Mouse (Mus musculus): ENCODE results near the gene Hist1h2ad. TPM values are rescaled to one million over a fixed set of nuclear protein-coding genes. Genes with fewer than 3 reads are reported as not detected.
A peak's percentile ranks its signal among the peaks of the same experiment; 100 is the strongest.

Gene Hist1h2ad
- total and polyA plus RNA-seq, 3 experiments, result 13.2 to 744 TPM; not detected in 1

DNA sequence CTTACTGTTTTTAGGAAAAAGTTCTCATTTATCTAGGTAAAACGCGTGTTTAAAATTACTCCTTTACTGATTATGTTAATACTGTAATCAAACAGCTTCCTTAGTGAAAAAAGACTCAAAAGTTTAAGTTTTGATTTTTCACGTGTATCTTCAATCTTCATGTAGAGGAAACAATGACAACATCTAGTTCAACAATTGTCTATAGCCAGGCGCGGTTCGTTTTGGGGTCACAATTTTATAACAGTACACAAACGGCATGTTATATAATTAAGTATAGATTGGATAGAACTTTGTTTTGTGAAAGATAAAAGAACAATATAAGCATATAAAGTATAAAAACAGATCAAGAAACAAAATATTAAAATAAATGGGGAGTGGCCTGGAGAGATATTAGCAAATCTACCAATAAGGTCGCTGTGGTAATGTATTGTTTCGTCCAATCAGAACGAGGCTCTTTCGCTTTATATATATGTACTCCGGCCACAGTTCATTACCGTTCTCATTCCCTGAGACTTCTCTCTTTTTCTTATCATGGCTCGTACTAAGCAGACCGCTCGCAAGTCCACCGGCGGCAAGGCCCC is 1.2 kb downstream of the Hist1h2ad start, which contains the start of gene Hist1h3d:
Gene Hist1h3d (plus strand): TSS at position 493 of the 581 bp plus-strand sequence.
- Histone ChIP-seq H3K36me3 (replicated peaks in 1 of 2; ENCODE audit: control insufficient read depth in 1 of 2, insufficient read depth in 1 of 2, low read length in 1 of 2) (no peaks in the 10 kb centered on the region), H3K79me2 (replicated peaks; ENCODE audit: control insufficient read depth, extremely low read depth, insufficient read depth, poor library complexity, severe bottlenecking) (no peaks in the 10 kb centered on the region), H3K4me2 (ENCODE audit: insufficient read depth, low read depth, poor library complexity, severe bottlenecking) (peak within 1 kb of the TSS; percentile 58), H3K9ac (ENCODE audit: insufficient read depth, low read depth) (peak within 1 kb of the TSS; percentile 88), H3K4me1 (ENCODE audit: control insufficient read depth in 1 of 2, insufficient read depth in 2 of 2) (peaks cover 0 to 15% of the 10 kb centered on the region in 2 experiments; a peak in 2 of 4 replicates), H3K9me3 (replicated peaks; ENCODE audit: low read length) (no peaks in the 10 kb centered on the region), H3K27ac (ENCODE audit: insufficient read depth, low read depth) (peak within 1 kb of the TSS; percentile 87), H3K4me3 (replicated peaks in 1 of 3; ENCODE audit: low read depth in 2 of 3, low read length in 2 of 3, poor library complexity in 1 of 3) (peak within 1 kb of the TSS; percentile 19 to 69 (median 46)), H3K27me3 (replicated peaks) (no peaks in the 10 kb centered on the region)
- peak; percentile 92 for DNase-seq (ENCODE audit: extremely low read depth)
- peak; percentile 95 for TF ChIP-seq NELFE (IDR thresholded peaks at IDR 0.05; ENCODE audit: low read depth, low read length)
- TF ChIP-seq ZNF384 (IDR thresholded peaks at IDR 0.05; ENCODE audit: low read depth, low read length), result 0 out of 2 replicates have a peak, but pooled peaks have one; percentile 24
- no peak for TF ChIP-seq NRF1 (IDR thresholded peaks at IDR 0.05; ENCODE audit: low read depth, low read length)
- peak; percentile 62; the same call in 1 of the 2 replicates for TF ChIP-seq JUND (conservative IDR thresholded peaks at IDR 0.05; ENCODE audit: low read depth, low read length)
- peak; percentile 26; the same call in 1 of the 2 replicates for TF ChIP-seq BHLHE40 (IDR thresholded peaks at IDR 0.05; ENCODE audit: low read depth, low read length)
- TF ChIP-seq IRF4 (IDR thresholded peaks at IDR 0.05; ENCODE audit: low read depth, low read length), result no peak
- no peak for TF ChIP-seq KAT2A (IDR thresholded peaks at IDR 0.05; ENCODE audit: insufficient replicate concordance, low read length)
- no peak; the same call in 1 of the 2 replicates for TF ChIP-seq RCOR1 (conservative IDR thresholded peaks at IDR 0.05; ENCODE audit: low read depth, low read length)
- TF ChIP-seq MEF2A (IDR thresholded peaks at IDR 0.05; ENCODE audit: borderline replicate concordance, low read depth, low read length), result no peak
- peak; percentile 99 for TF ChIP-seq TBP (conservative IDR thresholded peaks at IDR 0.05; ENCODE audit: low read depth, low read length)
- no peak for TF ChIP-seq MAZ (IDR thresholded peaks at IDR 0.05; ENCODE audit: low read depth, low read length)
- TF ChIP-seq MYC (IDR thresholded peaks at IDR 0.05; ENCODE audit: low read depth, low read length), result peak; percentile 79; the same call in 1 of the 2 replicates
- no peak for TF ChIP-seq ZKSCAN1 (IDR thresholded peaks at IDR 0.05; ENCODE audit: borderline replicate concordance, low read depth, low read length)
- no peak for TF ChIP-seq ELF1 (IDR thresholded peaks at IDR 0.05; ENCODE audit: low read depth, low read length)
- no peak for TF ChIP-seq MAX (IDR thresholded peaks at IDR 0.05; ENCODE audit: low read length)
- TF ChIP-seq E2F4 (IDR thresholded peaks at IDR 0.05; ENCODE audit: insufficient replicate concordance, low read depth, low read length), result no peak
- TF ChIP-seq CTCF (conservative IDR thresholded peaks at IDR 0.05 in 1 of 2, IDR thresholded peaks at IDR 0.05 in 1 of 2; ENCODE audit: low read depth in 2 of 2, low read length in 2 of 2), result no peak
- no peak for TF ChIP-seq USF1 (IDR thresholded peaks at IDR 0.05; ENCODE audit: low read depth, low read length)
- peak; percentile 15; the same call in 1 of the 2 replicates for TF ChIP-seq JUN (IDR thresholded peaks at IDR 0.05; ENCODE audit: insufficient read depth, low read depth, low read length)
- no peak for TF ChIP-seq ETS1 (conservative IDR thresholded peaks at IDR 0.05; ENCODE audit: low read depth, low read length)
- no peak for TF ChIP-seq RAD21 (IDR thresholded peaks at IDR 0.05; ENCODE audit: low read depth, low read length)
- no peak; the same call in none of the 2 replicates for TF ChIP-seq SIN3A (IDR thresholded peaks at IDR 0.05; ENCODE audit: low read length)
- TF ChIP-seq CHD2 (IDR thresholded peaks at IDR 0.05; ENCODE audit: low read length), result no peak
- 0 out of 2 replicates have a peak, but pooled peaks have one; percentile 51 for TF ChIP-seq MXI1 (IDR thresholded peaks at IDR 0.05; ENCODE audit: low read depth, low read length)
- no peak for TF ChIP-seq UBTF (IDR thresholded peaks at IDR 0.05; ENCODE audit: low read depth, low read length)
- TF ChIP-seq USF2 (conservative IDR thresholded peaks at IDR 0.05; ENCODE audit: low read depth, low read length), result no peak
- TF ChIP-seq ZMIZ1 (IDR thresholded peaks at IDR 0.05; ENCODE audit: low read depth, low read length), result peak; percentile 97
- no peak for TF ChIP-seq CHD1 (IDR thresholded peaks at IDR 0.05; ENCODE audit: low read depth, low read length)
- no peak for TF ChIP-seq SMC3 (IDR thresholded peaks at IDR 0.05; ENCODE audit: low read depth, low read length)
- TF ChIP-seq EP300 (IDR thresholded peaks at IDR 0.05; ENCODE audit: low read length), result no peak
- no peak for TF ChIP-seq PAX5 (IDR thresholded peaks at IDR 0.05; ENCODE audit: low read length)
- peak; percentile 55 for TF ChIP-seq TCF12 (IDR thresholded peaks at IDR 0.05; ENCODE audit: low read depth, low read length)
- TF ChIP-seq MAFK (IDR thresholded peaks at IDR 0.05; ENCODE audit: insufficient replicate concordance, low read length), result no peak
- peak; percentile 5; the same call in 1 of the 2 replicates for TF ChIP-seq POLR2AphosphoS2 (IDR thresholded peaks at IDR 0.05; ENCODE audit: low read depth, low read length)
- dilution Hi-C loops (cut with MboI; ENCODE audit: extremely low pct_ligation_motif_present, extremely low pct_unique_long_range_greater_than_20kb, low sequenced_read_pairs) (no loop called here), in situ Hi-C loops (cut with MboI; ENCODE audit: low pct_ligation_motif_present, low pct_unique_long_range_greater_than_20kb, low sequenced_read_pairs) (no loop called here)

Data from CH12.LX (cell line).